Mouse (Mus musculus): ENCODE measurements around the gene Trim7.

- no peak for TF ChIP-seq CTCF (IDR thresholded peaks at IDR 0.05; ENCODE audit: borderline replicate concordance, control insufficient read depth, extremely low read depth, insufficient read depth, low read length, poor library complexity)
- TF ChIP-seq POLR2A (IDR thresholded peaks at IDR 0.05; ENCODE audit: control insufficient read depth, extremely low read depth, insufficient read depth, low read length, poor library complexity) = no peak
Measured at GRCm38 (mm10) chr11:48808304-48808646, 17.7 kb upstream of the Trim7 start.

Measured in thymus, adult 2 months (tissue).